Mouse (Mus musculus) kidney, postnatal 0 days (tissue): ENCODE results near the gene Tbc1d30. TPM values are rescaled to one million over a fixed set of nuclear protein-coding genes. Genes with fewer than 3 reads are reported as not detected.

Experiments used
- ATAC-seq: fragments of 200-750 bp; cut with Nextera tagmentation; replicated peaks from 2 replicates; pipeline ENCODE4 v1.8.0; 2017; ENCODE audit warnings: low read depth, moderate number of reproducible peaks, moderate TSS enrichment, moderate library complexity; ENCODE audit not compliant: low FRiP score
- DNase-seq: peaks from one replicate; pipeline ENCODE4 v3.0.0-alpha.2; 2016; ENCODE audit warnings: low spot score
- H3K27ac ChIP-seq: fragments of 300-500 bp; sonication (generic); 2 replicates; pipeline ENCODE4 v1.5.1; 2014; ENCODE audit warnings: mild to moderate bottlenecking
- H3K27me3 ChIP-seq: fragments of 300-500 bp; sonication (generic); 2 replicates; pipeline ENCODE4 v1.6.1; 2014; ENCODE audit warnings: low read length, mixed read lengths; ENCODE audit not compliant: insufficient read depth
- H3K36me3 ChIP-seq: fragments of 300-500 bp; sonication (generic); 2 replicates; pipeline ENCODE4 v1.6.1; 2014; ENCODE audit warnings: low read length, mixed read lengths; ENCODE audit not compliant: insufficient read depth
- H3K4me1 ChIP-seq: fragments of 300-500 bp; sonication (generic); replicated peaks from 2 replicates; pipeline ENCODE4 v1.6.1; 2014; ENCODE audit warnings: antibody characterized with exemption, low read length, mixed read lengths; ENCODE audit not compliant: insufficient read depth
- H3K4me2 ChIP-seq: fragments of 300-500 bp; sonication (generic); 2 replicates; pipeline ENCODE4 v1.6.1; 2014; ENCODE audit warnings: mild to moderate bottlenecking, low read length, moderate library complexity, mixed read lengths
- H3K4me3 ChIP-seq: fragments of 300-500 bp; sonication (generic); replicated peaks from 2 replicates; pipeline ENCODE4 v1.5.1; 2014; ENCODE audit warnings: low read depth, low read length
- H3K9ac ChIP-seq: fragments of 300-500 bp; sonication (generic); 2 replicates; pipeline ENCODE4 v1.6.1; 2014; ENCODE audit warnings: low read depth, low read length
- H3K9me3 ChIP-seq: fragments of 300-500 bp; sonication (generic); replicated peaks from 2 replicates; pipeline ENCODE4 v1.6.1; 2016; ENCODE audit warnings: low read length, inconsistent platforms, mixed read lengths
- CTCF ChIP-seq: IDR thresholded peaks from 2 replicates; pipeline ENCODE4 v1.5.1; 2016; ENCODE audit warnings: antibody characterized with exemption, low read depth, mild to moderate bottlenecking, moderate library complexity
- WGBS: fragments of 180-500 bp; shearing (Covaris S2); extraction: QIAGEN DNeasy Blood & Tissue Kit; methylation state at CpG from one replicate; pipeline ENCODE4 v1.1.7; 2014; 5-methylcytosine and 5-hydroxymethylcytosine counted together
- polyA plus RNA-seq: library from polyadenylated mRNA; unstranded; fragments of >200 nt; fragmentation: Nextera tagmentation; extraction: Ambion mirVana; gene quantifications from 2 replicates; pipeline ENCODE4 v1.2.1, GENCODE M21; 2015

The Tbc1d30 gene
- polyA plus RNA-seq, 1 experiment from 2014 or later: 0.53 TPM

- Histone ChIP-seq H3K9ac (no peak overlapping the region), H3K36me3 (peaks cover 74% of the 10 kb centered on the region), H3K27me3 (no peaks in the 10 kb centered on the region), H3K4me3 (no peak overlapping the region), H3K4me2 (no peak overlapping the region), H3K9me3 (no peaks in the 10 kb centered on the region), H3K27ac (no peak overlapping the region), H3K4me1 (no peaks in the 10 kb centered on the region)
- 76% methylated on average over 10 of the region's 10 CpGs for WGBS
- no peak for DNase-seq
- TF ChIP-seq CTCF: no peak
- no peak for ATAC-seq
Measured at GRCm38 (mm10) chr10:121390602-121391001, 39.5 kb upstream of the Tbc1d30 start.

GRCm38 (mm10) chr10:121386347-121386746, 35.3 kb upstream of the Tbc1d30 start:
- Histone ChIP-seq H3K9me3 (no peaks in the 10 kb centered on the region), H3K4me1 (no peaks in the 10 kb centered on the region), H3K9ac (no peak overlapping the region), H3K4me3 (no peak overlapping the region), H3K27me3 (no peaks in the 10 kb centered on the region), H3K27ac (no peak overlapping the region), H3K4me2 (no peak overlapping the region), H3K36me3 (peaks cover 60% of the 10 kb centered on the region)
- DNase-seq (no peak), ATAC-seq (no peak)
- no peak for TF ChIP-seq CTCF
- 41% methylated on average over 9 of the region's 9 CpGs for WGBS

- Histone ChIP-seq H3K4me2 (no peak overlapping the region), H3K9me3 (no peaks in the 10 kb centered on the region), H3K9ac (no peak overlapping the region), H3K27ac (no peak overlapping the region), H3K4me3 (no peak overlapping the region), H3K36me3 (peaks cover 60% of the 10 kb centered on the region), H3K4me1 (no peaks in the 10 kb centered on the region), H3K27me3 (no peaks in the 10 kb centered on the region)
- ATAC-seq: no peak
- no peak for DNase-seq
- no peak for TF ChIP-seq CTCF
- WGBS: 94% methylated on average over 6 of the region's 6 CpGs
Measured at GRCm38 (mm10) chr10:121385695-121386094, 34.6 kb upstream of the Tbc1d30 start.

- H3K36me3 ChIP-seq: peaks cover 56% of the 10 kb centered on the region
Measured at GRCm38 (mm10) chr10:121384710-121385109, 33.6 kb upstream of the Tbc1d30 start.

GRCm38 (mm10) chr10:121381280-121381679, 30.2 kb upstream of the Tbc1d30 start:
- ATAC-seq: no peak
- Histone ChIP-seq H3K4me3 (no peak overlapping the region), H3K4me2 (no peak overlapping the region), H3K9ac (no peak overlapping the region), H3K27me3 (no peaks in the 10 kb centered on the region), H3K36me3 (peaks cover 57% of the 10 kb centered on the region), H3K9me3 (no peaks in the 10 kb centered on the region), H3K27ac (no peak overlapping the region), H3K4me1 (peaks cover 2% of the 10 kb centered on the region; the same call in 1 of the 2 replicates)
- no peak for DNase-seq
- no peak for TF ChIP-seq CTCF
- WGBS: 88% methylated on average over 18 of the region's 18 CpGs

More at GRCm38 (mm10) chr10:121384710-121385109, 33.6 kb upstream of the Tbc1d30 start:
- Histone ChIP-seq H3K9me3 (no peaks in the 10 kb centered on the region), H3K27ac (no peak overlapping the region), H3K4me3 (no peak overlapping the region), H3K9ac (no peak overlapping the region), H3K4me2 (no peak overlapping the region), H3K4me1 (no peaks in the 10 kb centered on the region), H3K27me3 (no peaks in the 10 kb centered on the region)
- TF ChIP-seq CTCF: no peak
- DNase-seq: no peak
- peak; percentile 33; the same call in 1 of the 2 replicates for ATAC-seq
- 86% methylated on average over 13 of the region's 13 CpGs for WGBS

GRCm38 (mm10) chr10:121379387-121379786, 28.3 kb upstream of the Tbc1d30 start:
- Histone ChIP-seq H3K9me3 (no peaks in the 10 kb centered on the region), H3K27ac (no peak overlapping the region), H3K9ac (no peak overlapping the region), H3K4me2 (no peak overlapping the region), H3K36me3 (peaks cover 55% of the 10 kb centered on the region), H3K4me3 (no peak overlapping the region), H3K27me3 (no peaks in the 10 kb centered on the region), H3K4me1 (peaks cover 7% of the 10 kb centered on the region)
- ATAC-seq (no peak), DNase-seq (no peak)
- WGBS: 97% methylated on average over 3 of the region's 3 CpGs
- TF ChIP-seq CTCF: peak; percentile 29; the same call in 1 of the 2 replicates
